Mouse (Mus musculus) forebrain, postnatal 0 days (tissue): Measurements from ENCODE around the gene Slc38a4. TPM values are rescaled to one million over a fixed set of nuclear protein-coding genes. Genes with fewer than 3 reads are reported as not detected.

Experiments used
- ATAC-seq: fragments of 200-750 bp; cut with Nextera tagmentation; 2 replicates; pipeline ENCODE4 v1.8.0; 2017; ENCODE audit warnings: mild to moderate bottlenecking, moderate library complexity
- DNase-seq: peaks from one replicate; pipeline ENCODE4 v3.0.0-alpha.2; 2015
- H3K27ac ChIP-seq: fragments of 300-500 bp; sonication (generic); 2 replicates; pipeline ENCODE4 v1.5.1; 2014; ENCODE audit warnings: low read depth, mild to moderate bottlenecking, antibody characterized with exemption, low read length, moderate library complexity, mixed read lengths
- H3K27me3 ChIP-seq: fragments of 300-500 bp; sonication (generic); 2 replicates; pipeline ENCODE4 v1.6.1; 2014; ENCODE audit warnings: mild to moderate bottlenecking, low read length, mixed read lengths; ENCODE audit not compliant: insufficient read depth
- H3K36me3 ChIP-seq: fragments of 300-500 bp; sonication (generic); 2 replicates; pipeline ENCODE4 v1.6.1; 2014; ENCODE audit warnings: mild to moderate bottlenecking, moderate library complexity; ENCODE audit not compliant: insufficient read depth
- H3K4me1 ChIP-seq: fragments of 300-500 bp; sonication (generic); 2 replicates; pipeline ENCODE4 v1.6.1; 2014; ENCODE audit warnings: antibody characterized with exemption; ENCODE audit not compliant: insufficient read depth
- H3K4me2 ChIP-seq: fragments of 300-500 bp; sonication (generic); 2 replicates; pipeline ENCODE4 v1.6.1; 2014; ENCODE audit warnings: low read depth, mild to moderate bottlenecking, moderate library complexity
- H3K4me3 ChIP-seq: fragments of 300-500 bp; sonication (generic); 2 replicates; pipeline ENCODE4 v1.5.1; 2014; ENCODE audit warnings: low read depth, low read length, mixed read lengths
- H3K9ac ChIP-seq: fragments of 300-500 bp; sonication (generic); 2 replicates; pipeline ENCODE4 v1.6.1; 2014; ENCODE audit warnings: mild to moderate bottlenecking
- H3K9me3 ChIP-seq: fragments of 300-500 bp; sonication (generic); 2 replicates; pipeline ENCODE4 v1.6.1; 2016; ENCODE audit warnings: low read length
- CTCF ChIP-seq: sonication (generic); IDR thresholded peaks from 2 replicates; pipeline ENCODE4 v1.5.1; 2016; ENCODE audit warnings: antibody characterized with exemption, control low read depth, low read depth
- WGBS: fragments of 180-500 bp; shearing (Covaris S2); extraction: QIAGEN DNeasy Blood & Tissue Kit; methylation state at CpG from one replicate; pipeline ENCODE4 v1.1.7; 2014; 5-methylcytosine and 5-hydroxymethylcytosine counted together
- polyA plus RNA-seq: library from polyadenylated mRNA; unstranded; fragments of >200 nt; fragmentation: Nextera tagmentation; extraction: Ambion mirVana; gene quantifications from 2 replicates; pipeline ENCODE4 v1.2.1, GENCODE M21; 2015
- total RNA-seq: library from RNA; depleted of rRNA; stranded (reverse); fragments of >200 nt; gene quantifications from 2 replicates; pipeline ENCODE4 v1.2.3, GENCODE M21; 2014

Gene Slc38a4
- total and polyA plus RNA-seq, 2 experiments from 2014 or later = 2.8 to 4.4 TPM

GRCm38 (mm10) chr15:96983581-96984330 lies 72.0 kb downstream of the Slc38a4 start:
- 84% methylated on average over 13 of the region's 13 CpGs for WGBS
- DNase-seq = no peak
- no peak for TF ChIP-seq CTCF

GRCm38 (mm10) chr15:96975125-96975524 lies 80.6 kb downstream of the Slc38a4 start:
- peak; percentile 17 for DNase-seq
- H3K4me2 ChIP-seq = no peak overlapping the region
- 69% methylated on average over 9 of the region's 9 CpGs for WGBS

More at GRCm38 (mm10) chr15:96983581-96984330, 72.0 kb downstream of the Slc38a4 start:
- Histone ChIP-seq H3K27ac (no peak overlapping the region), H3K4me3 (no peak overlapping the region), H3K4me1 (no peaks in the 10 kb centered on the region), H3K9ac (no peak overlapping the region), H3K9me3 (no peaks in the 10 kb centered on the region), H3K4me2 (no peak overlapping the region), H3K27me3 (no peaks in the 10 kb centered on the region), H3K36me3 (no peaks in the 10 kb centered on the region)
- ATAC-seq = no peak

GRCm38 (mm10) chr15:96974131-96974530 lies 81.6 kb downstream of the Slc38a4 start:
- 92% methylated on average over 5 of the region's 5 CpGs for WGBS
- Histone ChIP-seq H3K4me2 (no peak overlapping the region), H3K27me3 (no peaks in the 10 kb centered on the region), H3K9me3 (no peaks in the 10 kb centered on the region), H3K27ac (no peak overlapping the region), H3K36me3 (no peaks in the 10 kb centered on the region), H3K4me1 (no peaks in the 10 kb centered on the region), H3K9ac (no peak overlapping the region), H3K4me3 (no peak overlapping the region)
- no peak for DNase-seq
- no peak for TF ChIP-seq CTCF
- ATAC-seq = no peak

More at GRCm38 (mm10) chr15:96975125-96975524, 80.6 kb downstream of the Slc38a4 start:
- Histone ChIP-seq H3K4me3 (no peak overlapping the region), H3K9me3 (no peaks in the 10 kb centered on the region), H3K36me3 (no peaks in the 10 kb centered on the region), H3K9ac (no peak overlapping the region), H3K27me3 (no peaks in the 10 kb centered on the region), H3K27ac (no peak overlapping the region), H3K4me1 (no peaks in the 10 kb centered on the region)
- TF ChIP-seq CTCF = no peak
- ATAC-seq = no peak

GRCm38 (mm10) chr15:96973370-96973769 lies 82.4 kb downstream of the Slc38a4 start:
- WGBS = 87% methylated on average over 4 of the region's 4 CpGs
- H3K9ac ChIP-seq = no peak overlapping the region
- no peak for ATAC-seq

GRCm38 (mm10) chr15:96972706-96973274 lies 83.0 kb downstream of the Slc38a4 start:
- 87% methylated on average over 3 of the region's 3 CpGs for WGBS
- Histone ChIP-seq H3K27me3 (no peaks in the 10 kb centered on the region), H3K9me3 (no peaks in the 10 kb centered on the region), H3K4me2 (no peak overlapping the region), H3K27ac (no peak overlapping the region), H3K4me3 (no peak overlapping the region), H3K9ac (no peak overlapping the region), H3K4me1 (no peaks in the 10 kb centered on the region), H3K36me3 (no peaks in the 10 kb centered on the region)
- ATAC-seq (no peak), DNase-seq (no peak)
- no peak for TF ChIP-seq CTCF

More at GRCm38 (mm10) chr15:96973370-96973769, 82.4 kb downstream of the Slc38a4 start:
- no peak for TF ChIP-seq CTCF
- no peak overlapping the region for H3K27ac ChIP-seq
- no peak overlapping the region for H3K4me3 ChIP-seq
- H3K9me3 ChIP-seq = no peaks in the 10 kb centered on the region
- no peaks in the 10 kb centered on the region for H3K4me1 ChIP-seq
- DNase-seq = no peak
- no peaks in the 10 kb centered on the region for H3K36me3 ChIP-seq
- H3K27me3 ChIP-seq = no peaks in the 10 kb centered on the region
- H3K4me2 ChIP-seq = no peak overlapping the region

DNA sequence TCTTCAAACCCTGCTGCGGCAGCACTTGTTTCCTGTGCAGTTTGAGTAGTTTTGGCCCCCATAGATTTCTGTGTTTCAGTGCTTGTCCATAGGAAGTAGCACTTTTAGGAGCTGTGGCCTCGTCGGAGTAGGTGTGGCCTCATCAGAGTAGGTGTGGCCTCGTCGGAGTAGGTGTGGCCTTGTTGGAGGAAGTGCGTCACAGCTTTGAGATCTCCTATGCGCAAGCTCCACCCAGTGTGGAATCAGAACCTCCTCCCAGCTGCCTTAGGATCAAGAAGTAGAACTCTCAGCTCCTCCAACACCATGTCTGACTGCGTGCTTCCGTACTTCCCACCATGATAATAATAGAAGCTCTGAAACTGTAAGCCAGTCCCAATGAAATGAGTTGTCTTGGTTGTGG lies 83.8 kb downstream of the Slc38a4 start:
- no peak overlapping the region for H3K27ac ChIP-seq

GRCm38 (mm10) chr15:96969792-96970191 lies 86.0 kb downstream of the Slc38a4 start:
- H3K27me3 ChIP-seq = no peaks in the 10 kb centered on the region
- no peaks in the 10 kb centered on the region for H3K9me3 ChIP-seq
- H3K9ac ChIP-seq = no peak overlapping the region
- no peaks in the 10 kb centered on the region for H3K4me1 ChIP-seq
- H3K36me3 ChIP-seq = no peaks in the 10 kb centered on the region
- no peak for ATAC-seq
- no peak overlapping the region for H3K27ac ChIP-seq
- peak; percentile 40 for TF ChIP-seq CTCF
- WGBS = 84% methylated on average over 4 of the region's 4 CpGs
- DNase-seq = no peak
- H3K4me3 ChIP-seq = no peak overlapping the region
- no peak overlapping the region for H3K4me2 ChIP-seq

More for the DNA sequence above, 83.8 kb downstream of the Slc38a4 start:
- no peak for DNase-seq
- no peaks in the 10 kb centered on the region for H3K4me1 ChIP-seq
- H3K27me3 ChIP-seq = no peaks in the 10 kb centered on the region
- no peaks in the 10 kb centered on the region for H3K36me3 ChIP-seq
- no peak overlapping the region for H3K4me2 ChIP-seq
- no peaks in the 10 kb centered on the region for H3K9me3 ChIP-seq
- no peak for ATAC-seq
- no peak for TF ChIP-seq CTCF
- no peak overlapping the region for H3K4me3 ChIP-seq
- no peak overlapping the region for H3K9ac ChIP-seq
- 96% methylated on average over 9 of the region's 9 CpGs for WGBS
